Mouse (Mus musculus) layer of hippocampus, postnatal 25 days (tissue): ENCODE measurements around the gene Fcor. TPM values are rescaled to one million over a fixed set of nuclear protein-coding genes. Genes with fewer than 3 reads are reported as not detected.
A peak's percentile ranks its signal among the peaks of the same experiment; 100 is the strongest.

ENCODE experiments used
- DNase-seq, 2 experiments: peaks; one replicate each; pipeline ENCODE4 v3.0.0; 2022; ENCODE audit warnings: mixed read lengths in 2 of 2, low spot score in 1 of 2; ENCODE audit errors: extremely low spot score in 1 of 2
- total RNA-seq, 2 experiments: library from RNA; stranded (reverse); gene quantifications; 2 replicates each; pipeline ENCODE4 v1.2.3; 2021

The Fcor gene
- 10 to 100 TPM; 22.4 to 23.5 TPM for total RNA-seq

- DNase-seq = peak; percentile 90 to 96
Observed at GRCm38 (mm10) chr8:3671980-3672491, at the start of gene Fcor. TSS of gene Fcor (minus strand) at chr8:3672362.

GRCm38 (mm10) chr8:3721041-3721440 is 48.9 kb upstream of the Fcor start:
- no peak for DNase-seq

GRCm38 (mm10) chr8:3720551-3720950 is 48.4 kb upstream of the Fcor start, which contains the start of gene Clec4g:
TSS of gene Clec4g (minus strand) at chr8:3720651.
- DNase-seq = no peak

GRCm38 (mm10) chr8:3718559-3718958 is 46.4 kb upstream of the Fcor start:
- peak; percentile 47 to 63 for DNase-seq

GRCm38 (mm10) chr8:3717321-3717954 is 45.3 kb upstream of the Fcor start:
- DNase-seq = no peak

- DNase-seq = no peak
Observed at GRCm38 (mm10) chr8:3711646-3712045, 39.5 kb upstream of the Fcor start.

- no peak for DNase-seq
Observed at GRCm38 (mm10) chr8:3710312-3710711, 38.1 kb upstream of the Fcor start.

GRCm38 (mm10) chr8:3707611-3708010 is 35.4 kb upstream of the Fcor start:
- no peak for DNase-seq

- peak in 1 of 2 experiments; percentile 46 for DNase-seq
Observed at GRCm38 (mm10) chr8:3705711-3706110, 33.5 kb upstream of the Fcor start.

GRCm38 (mm10) chr8:3701491-3701890 is 29.3 kb upstream of the Fcor start:
- DNase-seq = no peak

- no peak for DNase-seq
Observed at GRCm38 (mm10) chr8:3694121-3694520, 22.0 kb upstream of the Fcor start, which contains the start of gene Fcer2a. TSS of gene Fcer2a (minus strand) at chr8:3694175.

- no peak for DNase-seq
Observed at GRCm38 (mm10) chr8:3690774-3691173, 18.6 kb upstream of the Fcor start.

- no peak for DNase-seq
Observed at GRCm38 (mm10) chr8:3687537-3687936, 15.4 kb upstream of the Fcor start.

- no peak for DNase-seq
Observed at GRCm38 (mm10) chr8:3685422-3685821, 13.3 kb upstream of the Fcor start.

GRCm38 (mm10) chr8:3684530-3684929 is 12.4 kb upstream of the Fcor start:
- DNase-seq = no peak

GRCm38 (mm10) chr8:3683408-3684176 is 11.4 kb upstream of the Fcor start:
- no peak for DNase-seq

GRCm38 (mm10) chr8:3682435-3682834 is 10.3 kb upstream of the Fcor start:
- DNase-seq = no peak

- DNase-seq = no peak
Observed at GRCm38 (mm10) chr8:3679656-3680055, 7.5 kb upstream of the Fcor start.

- DNase-seq = no peak
Observed at GRCm38 (mm10) chr8:3679236-3679635, 7.1 kb upstream of the Fcor start.

- DNase-seq = no peak
Observed at GRCm38 (mm10) chr8:3678831-3679230, 6.7 kb upstream of the Fcor start.

- DNase-seq = no peak
Observed at GRCm38 (mm10) chr8:3676993-3677579, 4.9 kb upstream of the Fcor start.
